Mouse (Mus musculus) kidney, postnatal 25 days (tissue): Measurements from ENCODE around the gene Slc35c2.
A peak's percentile ranks its signal among the peaks of the same experiment; 100 is the strongest.

Experiments used
- DNase-seq, 2 experiments: peaks; one replicate each; pipeline ENCODE4 v3.0.0; 2021; ENCODE audit warnings: mixed read lengths in 2 of 2

Slc35c2 gene

DNA sequence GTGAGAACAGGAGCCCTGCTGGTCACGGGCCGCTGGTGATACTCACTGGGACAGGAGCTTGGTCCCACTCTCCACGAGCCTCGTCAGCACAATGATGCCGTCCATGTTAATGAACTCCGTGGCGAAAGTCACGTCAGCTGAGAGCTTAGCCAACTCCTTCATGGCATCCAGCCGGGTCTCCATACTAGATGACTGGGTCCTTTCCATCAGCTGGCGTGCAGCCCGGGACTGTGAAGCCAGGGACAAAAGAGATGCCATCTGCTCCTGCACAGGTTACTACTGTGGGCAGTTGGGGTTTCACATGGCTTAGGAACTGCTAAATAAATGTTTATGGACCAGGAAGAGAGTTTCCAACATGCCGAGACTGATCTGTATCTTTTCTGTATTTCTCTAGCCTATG lies 23.9 kb upstream of the Slc35c2 start:
- peak in 1 of 2 experiments; percentile 36 for DNase-seq

DNA sequence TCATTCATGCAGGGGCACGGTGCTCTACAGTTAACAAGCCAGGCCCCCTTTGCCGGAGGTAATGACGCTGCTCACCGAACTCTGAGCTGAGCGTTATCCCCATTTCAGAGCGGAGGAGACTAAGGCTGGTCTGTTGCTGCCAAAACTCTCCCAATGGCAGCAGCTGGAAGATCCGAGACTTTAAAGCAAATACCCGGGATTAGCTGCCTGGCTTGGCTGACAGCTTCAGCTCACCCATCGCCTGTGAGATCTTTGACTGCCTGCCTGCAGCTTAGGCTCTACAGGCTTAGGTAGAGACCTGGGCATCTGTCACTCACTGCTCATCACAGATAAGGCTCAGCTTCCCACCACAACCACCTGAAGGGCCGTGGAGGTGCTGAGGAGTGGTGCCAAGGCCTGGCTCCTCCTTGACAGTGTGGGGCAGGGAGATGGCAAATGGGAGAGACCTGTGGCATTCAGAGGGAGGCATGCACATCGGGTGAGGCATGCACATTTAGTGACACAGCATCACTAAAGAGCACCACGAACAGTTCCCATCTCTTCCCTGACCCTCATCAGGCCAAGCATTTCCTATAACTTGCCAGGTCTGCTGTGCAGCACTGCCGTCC lies 23.3 kb upstream of the Slc35c2 start:
- DNase-seq = peak in 1 of 2 experiments; percentile 38

DNA sequence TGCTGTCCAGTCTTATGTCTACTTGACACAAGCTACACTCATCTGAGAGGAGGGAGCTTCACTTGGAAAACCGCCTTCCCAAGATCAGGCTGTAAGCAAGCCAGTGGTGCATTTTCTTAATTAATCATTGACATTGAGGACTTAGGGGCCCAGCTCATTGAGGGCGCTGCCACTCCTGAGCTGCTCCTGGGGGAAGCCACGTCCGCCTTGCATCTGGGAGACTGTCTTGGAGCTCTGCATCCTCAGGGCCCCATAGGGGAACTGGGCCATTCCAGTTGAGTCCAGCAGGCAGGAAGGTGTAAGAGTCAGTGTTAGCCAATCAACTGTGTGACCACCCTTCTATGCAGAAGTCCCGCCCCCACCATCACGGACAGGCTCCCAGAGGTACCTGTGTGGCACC lies 20.1 kb upstream of the Slc35c2 start:
- DNase-seq = peak; percentile 38 to 72

DNA sequence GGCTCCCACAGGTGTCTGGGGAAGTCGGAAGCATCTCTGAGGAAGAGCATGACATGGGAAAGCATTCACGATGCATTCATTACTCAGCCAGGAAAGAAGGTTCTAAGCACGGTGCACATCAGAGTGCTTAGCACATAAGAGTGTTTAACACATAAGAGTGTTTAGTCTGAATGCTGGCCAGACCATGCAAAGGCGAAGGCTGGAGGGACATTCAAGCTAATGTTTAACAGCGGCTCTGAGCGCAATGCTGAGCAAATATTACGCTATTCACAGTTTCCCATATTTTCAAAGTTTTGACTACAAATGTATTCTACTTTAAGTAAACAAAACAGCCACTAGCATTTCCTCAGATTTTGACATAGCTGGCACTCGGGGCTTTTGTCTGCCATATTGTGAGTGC lies 17.8 kb upstream of the Slc35c2 start:
- DNase-seq = peak in 1 of 2 experiments; percentile 40

DNA sequence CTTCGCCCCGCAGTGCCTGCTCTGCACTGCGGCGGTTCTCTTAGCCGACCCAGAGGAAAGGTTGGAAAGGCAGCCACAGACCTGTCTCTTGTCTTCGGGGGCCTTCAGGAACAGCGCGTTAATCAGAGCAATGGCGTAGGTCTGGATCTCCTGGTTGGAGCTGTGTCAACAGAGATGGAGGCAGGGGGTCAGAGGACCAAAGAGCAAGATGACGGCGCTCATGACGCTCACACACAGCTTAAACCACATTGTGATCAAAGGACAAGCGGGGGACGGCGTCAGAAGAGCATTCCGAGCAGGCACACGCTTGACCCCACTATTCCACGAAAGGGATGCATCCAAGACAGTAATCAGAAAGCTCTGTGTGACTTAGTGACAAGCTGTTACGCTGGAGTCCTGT lies 17.1 kb upstream of the Slc35c2 start:
- DNase-seq = no peak

DNA sequence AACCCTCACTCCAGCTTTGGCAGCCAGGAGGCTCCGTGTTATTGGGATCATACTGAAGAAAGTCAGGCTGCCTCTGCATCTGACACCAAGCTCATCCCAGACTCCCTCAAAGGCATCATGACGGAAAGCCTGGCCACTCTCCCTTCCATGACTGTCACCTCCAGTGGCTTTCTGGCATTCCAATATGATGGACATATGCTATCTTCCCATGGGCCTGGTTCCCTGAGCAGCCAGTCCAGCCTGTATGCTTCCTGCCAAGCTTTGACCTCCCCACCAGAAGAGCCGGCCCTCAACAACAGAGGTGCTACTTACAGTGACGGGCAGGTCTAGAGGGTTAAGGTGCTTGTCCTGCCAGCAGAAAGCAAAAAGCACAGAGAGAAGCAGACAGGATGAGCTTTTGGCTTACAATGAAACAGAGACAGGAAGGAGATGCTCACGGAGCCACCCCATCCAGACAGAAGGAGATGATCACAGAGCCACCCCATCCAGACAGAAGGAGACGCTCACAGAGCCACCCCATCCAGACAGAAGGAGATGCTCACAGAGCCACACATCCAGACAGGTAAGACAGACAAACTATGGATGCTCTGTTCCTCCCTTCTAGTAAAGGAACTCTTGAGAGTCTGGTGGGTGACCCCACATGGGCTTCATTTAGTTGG lies 15.8 kb upstream of the Slc35c2 start:
- no peak for DNase-seq

DNA sequence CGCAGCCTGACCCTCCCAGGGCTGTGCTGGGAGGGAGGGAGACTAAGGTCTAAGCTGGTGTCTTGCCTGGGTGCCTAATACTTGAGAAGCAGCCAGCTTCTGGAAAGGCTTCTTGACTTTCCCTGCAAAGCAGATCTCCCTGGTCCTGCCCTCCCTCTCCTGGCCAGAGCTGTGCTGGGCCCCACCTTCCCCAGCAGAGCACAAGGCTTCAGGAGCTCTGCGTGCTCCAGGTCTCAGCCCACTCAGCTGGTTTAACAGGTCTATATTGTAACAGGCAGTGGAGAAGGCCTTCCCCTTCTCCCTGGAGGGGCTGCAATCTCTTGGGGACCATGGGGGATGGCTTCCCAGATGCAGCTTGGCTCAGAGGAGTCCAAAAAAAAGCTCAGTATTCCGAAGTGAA lies 13.7 kb upstream of the Slc35c2 start:
- no peak for DNase-seq

DNA sequence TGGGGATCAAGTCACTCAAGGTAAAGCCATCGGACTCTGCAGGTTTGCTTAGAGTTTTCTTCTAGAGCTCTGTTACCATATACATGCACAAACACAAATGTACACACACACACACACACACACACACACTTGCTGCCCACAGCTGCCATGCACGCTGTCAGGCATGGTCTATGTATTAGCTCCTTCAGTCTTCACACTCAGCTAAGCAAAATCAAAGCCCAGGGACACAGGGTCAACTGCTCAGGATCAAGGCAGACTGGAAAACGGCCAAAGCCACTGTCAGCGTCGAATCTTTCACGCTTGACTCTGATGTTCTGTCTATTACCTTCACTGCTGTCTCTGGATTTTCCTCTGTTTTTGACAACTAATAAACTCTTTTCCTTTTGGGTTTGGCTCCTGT lies 13.2 kb upstream of the Slc35c2 start:
- DNase-seq = no peak

DNA sequence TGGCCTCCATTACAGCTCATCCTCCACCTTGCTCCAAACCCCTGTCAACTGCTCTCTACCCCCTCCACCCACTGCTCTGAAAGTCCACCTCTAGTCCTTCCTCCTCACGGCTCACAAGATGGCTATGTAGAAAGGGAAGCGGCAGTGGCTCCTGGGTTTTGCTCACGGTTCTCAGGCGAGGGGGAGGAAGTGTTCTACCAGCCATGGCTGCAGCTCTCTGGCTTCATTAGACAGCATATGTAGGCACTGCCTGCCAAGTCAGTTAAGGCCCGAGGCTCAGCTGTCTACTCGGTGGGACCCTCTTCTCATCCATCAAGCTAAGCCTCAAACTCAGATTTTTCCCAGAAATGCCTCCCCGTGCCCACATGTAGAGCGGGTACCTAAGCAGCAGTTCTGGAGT lies 12.8 kb upstream of the Slc35c2 start:
- DNase-seq = no peak

DNA sequence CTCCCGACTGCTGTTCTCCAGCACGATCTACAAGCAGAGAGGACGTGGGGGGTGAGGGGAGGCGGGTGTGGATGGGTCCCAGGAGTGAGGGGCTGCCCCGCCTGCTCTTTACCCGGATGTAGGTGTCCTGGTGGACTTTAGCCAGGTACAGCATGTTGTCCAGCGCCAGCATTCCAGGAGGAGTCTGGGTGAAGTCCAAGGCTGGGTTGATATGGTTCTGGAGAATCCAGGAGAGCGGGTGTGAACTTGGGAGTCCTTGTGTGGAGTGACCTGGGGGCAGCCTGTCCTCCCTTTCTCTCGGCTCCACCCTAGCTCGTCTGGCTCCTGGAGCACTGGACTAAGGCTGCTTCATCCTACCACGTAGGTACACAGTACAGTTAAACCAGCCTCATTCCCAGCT lies 9.8 kb upstream of the Slc35c2 start:
- peak; percentile 84 to 93 for DNase-seq

DNA sequence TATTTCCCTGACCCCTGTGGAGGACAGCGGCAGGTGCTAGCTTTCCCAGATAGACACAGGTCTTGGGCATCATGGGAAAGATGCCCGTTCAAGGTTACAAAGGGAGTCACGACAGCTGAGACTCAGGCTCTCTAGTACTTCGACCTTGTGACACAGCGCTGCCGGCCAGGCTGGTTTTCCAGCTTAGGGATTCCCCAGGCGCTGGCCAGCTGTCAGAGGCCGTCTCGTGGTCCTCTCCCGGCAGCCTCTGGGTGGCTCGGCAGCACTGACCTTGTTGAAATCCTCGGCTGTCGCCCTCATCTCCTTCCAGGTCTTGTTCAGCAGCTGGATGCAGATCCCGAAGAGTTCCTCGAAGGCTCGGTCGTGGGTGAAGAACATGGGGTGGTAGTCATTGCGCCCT lies 8.9 kb upstream of the Slc35c2 start:
- DNase-seq = peak; percentile 71 to 89

DNA sequence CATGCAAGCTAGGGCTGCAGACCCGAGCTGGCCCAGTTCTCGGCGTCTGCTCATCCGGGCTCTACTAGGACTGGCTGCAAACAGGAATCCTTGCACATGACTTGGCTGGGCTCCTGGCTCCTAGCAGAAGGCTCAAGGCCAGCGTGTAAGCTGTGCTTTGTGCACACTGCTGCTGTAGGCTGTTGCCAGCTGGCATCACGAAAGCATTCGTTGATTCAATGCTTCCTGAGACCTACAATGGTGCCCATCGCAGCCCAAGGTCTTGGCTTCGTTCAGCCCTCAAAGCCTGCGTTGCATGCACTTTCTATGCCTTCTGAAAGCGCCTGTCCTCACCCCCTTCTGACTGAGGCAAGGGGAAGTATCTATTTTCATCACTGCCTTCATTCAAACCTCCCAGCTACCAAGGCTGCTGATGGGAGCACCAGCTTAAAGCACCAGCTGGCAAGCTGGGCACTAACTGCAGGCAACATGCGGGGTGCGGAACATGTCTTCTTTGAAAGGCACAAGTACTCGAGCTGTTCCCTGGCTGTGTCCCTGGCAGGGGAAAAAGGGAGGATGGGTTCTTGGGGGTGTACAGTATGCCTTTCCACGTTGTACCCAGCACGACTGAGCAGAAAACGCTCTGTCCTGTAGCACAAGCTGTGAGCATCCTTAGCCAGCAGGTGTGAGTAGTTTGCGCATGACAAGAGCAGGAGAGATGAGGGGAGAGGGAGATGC lies 804 bp upstream of the Slc35c2 start:
- peak; percentile 80 to 89 for DNase-seq

DNA sequence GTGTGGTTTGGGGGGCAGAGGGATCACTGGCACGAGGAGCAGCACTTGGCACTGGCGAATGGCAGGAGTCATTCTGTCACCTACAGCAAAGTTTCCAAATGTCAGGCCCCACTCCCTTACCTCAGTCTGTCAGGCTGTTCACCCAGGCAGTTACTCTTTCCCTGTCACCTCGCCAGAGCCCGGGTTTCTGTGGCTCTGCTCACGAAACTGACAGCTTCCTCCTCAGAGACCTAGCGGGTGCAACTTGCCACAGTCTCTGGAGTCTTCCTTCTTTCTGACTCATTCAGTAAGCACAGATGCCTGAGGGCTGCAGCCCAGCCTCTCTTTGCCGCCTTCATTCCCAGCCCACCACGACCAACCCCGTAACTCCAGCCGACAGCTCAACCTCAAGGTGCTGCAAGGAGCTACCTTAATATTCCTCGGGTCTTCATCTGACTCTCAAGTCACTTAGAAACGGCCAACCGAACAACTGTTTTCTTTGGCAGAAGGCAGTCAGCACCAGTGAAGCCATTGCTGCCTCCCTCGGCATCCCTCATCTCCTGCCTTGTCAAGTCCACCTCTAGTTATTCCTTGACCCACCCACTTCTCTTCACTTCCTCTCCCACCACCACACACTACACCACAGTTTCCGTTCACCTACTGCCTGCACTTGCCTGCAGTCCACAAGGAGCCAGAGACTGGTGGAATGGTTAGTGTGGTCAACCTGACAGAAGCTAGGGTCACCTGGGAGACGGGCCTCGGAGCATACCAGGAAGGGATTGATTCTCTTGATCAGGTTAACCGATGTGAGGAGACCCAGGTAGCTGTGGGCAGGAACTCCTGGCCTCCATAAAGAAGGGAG lies 1.1 kb downstream of the Slc35c2 start:
- DNase-seq = peak in 1 of 2 experiments; percentile 32

DNA sequence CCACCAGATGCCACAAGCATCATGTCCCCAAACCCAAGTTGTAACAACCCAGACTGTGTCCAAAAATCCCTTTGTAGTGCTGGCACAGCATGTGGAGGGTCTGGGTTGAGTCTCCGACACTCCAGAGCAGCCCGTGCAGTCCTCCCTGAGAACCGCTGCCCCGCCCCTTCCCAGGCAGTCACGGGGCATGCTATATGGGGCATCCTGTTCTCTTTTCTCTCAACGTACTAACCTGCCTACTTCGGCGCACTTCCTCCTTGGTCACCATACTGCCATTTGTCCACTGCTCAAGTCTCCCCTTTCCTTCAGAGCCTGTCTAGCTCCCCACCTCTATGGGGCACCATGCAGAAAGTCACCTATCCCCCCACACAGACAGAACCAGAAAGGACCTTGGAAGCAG lies 2.0 kb downstream of the Slc35c2 start:
- no peak for DNase-seq

DNA sequence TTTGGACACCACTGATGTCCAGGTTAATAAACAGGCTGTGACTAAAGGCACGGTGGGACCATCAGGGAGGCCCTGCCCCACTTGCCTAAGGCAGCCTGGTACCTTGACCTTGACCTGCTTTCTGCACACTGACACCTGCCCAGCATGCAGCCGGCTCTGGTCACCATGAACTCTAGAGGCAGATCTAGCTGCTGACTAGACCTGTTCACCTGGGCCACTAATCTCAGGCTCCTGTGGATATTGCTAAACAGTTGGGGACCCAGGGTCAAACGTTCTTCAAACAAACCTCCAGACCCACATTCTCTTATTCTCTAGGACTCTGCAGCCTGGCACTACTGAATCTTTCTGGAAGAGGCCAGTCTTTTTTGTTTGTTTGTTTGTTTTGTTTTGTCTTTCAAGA lies 2.6 kb downstream of the Slc35c2 start:
- peak in 1 of 2 experiments; percentile 37 for DNase-seq

DNA sequence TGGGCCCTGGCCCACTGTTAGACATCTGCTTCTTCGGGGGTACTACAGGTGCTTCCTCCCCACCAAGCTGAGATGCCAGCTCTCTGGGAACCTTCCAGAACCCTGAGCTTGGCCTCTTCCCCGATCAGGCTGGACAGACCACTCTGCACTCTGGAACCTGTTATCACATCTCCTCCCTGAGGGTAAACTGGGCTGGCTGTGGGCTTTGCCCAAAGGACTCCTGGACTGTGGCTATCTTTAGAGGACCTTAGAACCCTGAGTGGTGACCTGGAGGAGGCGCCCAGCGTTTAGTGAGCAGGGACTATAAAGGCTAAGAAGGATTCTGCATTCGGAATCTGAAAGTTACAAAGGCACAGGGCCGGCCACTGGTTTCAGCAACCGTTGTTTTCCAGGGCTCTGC lies 3.3 kb downstream of the Slc35c2 start:
- DNase-seq = no peak

DNA sequence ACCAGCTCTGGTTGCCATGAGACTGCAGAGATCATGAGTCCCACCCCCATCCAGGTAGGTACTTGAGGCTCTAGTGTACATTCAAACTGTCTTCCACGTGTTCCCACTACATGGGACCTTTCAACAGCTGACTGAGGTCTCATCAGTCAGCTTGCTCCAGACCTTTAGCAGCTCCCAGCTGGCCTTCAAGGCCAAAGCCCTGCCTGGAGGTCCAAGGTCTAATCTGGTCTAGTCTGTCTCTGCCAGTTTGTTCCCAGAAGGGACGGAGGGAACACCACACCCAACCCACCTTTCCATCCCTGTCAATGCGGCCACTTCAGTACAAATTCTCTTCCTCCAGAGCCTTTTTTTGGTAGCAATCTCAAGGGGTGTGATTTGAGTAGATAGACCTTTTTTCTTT lies 4.0 kb downstream of the Slc35c2 start:
- peak; percentile 26 to 65 for DNase-seq

DNA sequence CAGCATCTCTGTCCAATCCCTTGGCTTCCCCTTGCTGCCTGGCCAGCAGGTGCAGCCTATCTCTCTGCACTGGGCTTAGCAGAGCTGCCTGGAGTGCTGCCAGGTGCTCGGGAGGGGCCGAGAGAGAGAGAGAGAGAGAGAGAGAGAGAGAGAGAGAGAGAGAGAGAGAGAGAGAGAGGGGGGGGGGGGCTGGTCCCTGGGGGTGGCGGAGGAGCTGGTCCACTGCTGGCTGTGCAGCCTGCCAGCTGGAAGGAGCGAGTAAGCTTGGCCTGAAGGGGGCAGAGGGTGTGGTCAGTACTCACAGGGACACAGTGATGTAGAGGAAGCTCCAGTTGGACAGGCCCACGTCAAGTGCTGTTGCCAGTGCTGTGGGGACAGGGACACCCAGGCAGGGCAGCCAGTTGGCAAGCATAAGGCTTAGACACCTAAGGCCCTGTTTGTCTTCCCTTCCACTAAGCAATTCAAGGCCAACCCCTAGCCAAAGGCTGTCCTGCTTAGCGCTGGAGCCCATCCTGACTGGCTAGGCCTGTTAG lies 5.8 kb downstream of the Slc35c2 start:
- no peak for DNase-seq

DNA sequence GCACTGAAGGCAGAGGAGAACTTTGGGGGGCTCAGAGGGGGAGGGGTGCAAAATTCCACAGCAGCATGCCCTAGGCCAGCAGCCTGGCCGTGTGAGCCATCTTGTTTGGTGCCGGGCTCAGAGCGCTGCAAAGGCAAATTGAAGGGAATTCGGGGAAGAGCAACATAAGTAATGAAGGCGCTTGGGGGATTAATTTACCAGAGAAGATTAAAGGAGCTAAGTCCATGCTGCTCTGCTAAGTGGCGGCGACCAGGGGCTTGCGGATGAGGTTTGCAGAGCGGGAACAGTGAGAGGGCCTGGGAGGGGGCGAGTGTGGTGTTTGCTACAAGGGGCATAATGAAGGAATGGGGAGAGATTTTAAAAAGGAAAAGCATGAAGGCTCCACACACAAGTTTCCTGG lies 8.3 kb downstream of the Slc35c2 start:
- no peak for DNase-seq

DNA sequence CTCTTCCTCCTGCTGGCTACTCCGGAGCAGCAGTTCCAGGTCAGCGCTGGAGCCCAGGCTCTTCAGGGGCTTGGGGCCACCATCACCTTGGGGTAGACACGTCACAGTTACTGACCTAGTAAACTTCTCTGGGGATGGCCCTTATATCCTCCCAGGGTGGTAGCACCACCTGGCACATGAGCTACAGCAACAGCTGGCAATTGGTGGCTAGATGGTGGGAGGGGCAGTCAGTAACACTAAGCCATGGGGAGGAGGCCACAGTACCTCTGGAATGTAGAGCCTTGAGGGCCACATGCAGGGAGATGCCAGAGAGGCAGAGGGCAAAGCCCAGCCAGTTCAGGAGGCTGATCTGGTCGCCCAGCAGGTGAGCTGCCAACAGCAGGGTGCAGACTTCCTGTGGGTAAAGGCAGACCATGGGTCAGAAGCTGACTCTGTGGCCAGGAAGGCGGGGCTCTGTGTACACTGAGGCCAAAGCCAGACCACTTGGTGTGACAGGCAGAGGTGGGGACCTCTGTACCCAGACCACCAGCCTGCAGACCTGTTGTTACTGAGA lies 10.4 kb downstream of the Slc35c2 start:
- peak; percentile 13 to 68 for DNase-seq

DNA sequence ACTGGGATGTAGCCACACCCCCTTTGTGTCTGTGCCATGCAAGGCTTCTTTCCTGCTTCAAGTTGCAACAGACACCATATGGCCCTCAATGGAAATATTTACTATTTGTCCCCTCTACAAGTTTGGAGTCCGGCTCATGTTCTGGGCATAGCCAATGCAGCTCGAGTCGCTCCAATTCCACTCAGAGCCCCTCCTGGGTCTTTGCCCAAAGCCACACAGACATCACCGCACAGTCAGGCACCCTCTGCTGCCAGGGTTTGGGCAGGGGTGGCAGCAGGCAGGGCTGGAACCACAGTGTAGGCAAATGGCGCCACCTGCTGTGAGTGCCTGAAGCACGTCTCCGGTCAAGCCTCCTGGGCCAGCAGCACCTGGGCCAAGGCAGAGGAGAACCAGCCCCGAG lies 11.8 kb downstream of the Slc35c2 start:
- DNase-seq = peak; percentile 84 to 85

DNA sequence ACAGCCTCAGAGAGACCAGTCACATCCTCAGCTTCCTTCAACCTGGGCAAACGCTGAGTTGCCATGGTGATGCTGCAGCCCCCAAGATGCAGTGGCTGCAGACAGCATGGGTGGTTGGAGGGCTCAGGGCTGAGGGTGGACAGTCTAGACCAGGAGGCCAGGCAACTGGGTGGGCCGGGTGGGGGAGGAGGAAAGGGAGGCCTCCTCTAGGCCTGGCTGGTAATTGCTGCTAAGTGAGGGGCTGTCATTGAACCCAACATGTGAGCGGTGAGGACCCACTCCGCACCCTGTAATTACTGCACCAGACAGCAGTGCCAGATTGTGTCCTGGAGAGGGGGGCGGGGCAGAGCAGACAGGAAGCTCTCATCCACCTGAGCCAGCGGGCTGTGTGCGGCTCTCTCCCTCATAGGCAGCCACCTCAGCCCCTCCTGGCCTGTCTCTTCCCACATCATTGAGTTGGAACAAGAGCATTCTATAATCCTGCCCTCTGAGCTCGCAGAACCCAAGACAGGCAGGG lies 12.5 kb downstream of the Slc35c2 start:
- no peak for DNase-seq
